Mouse (Mus musculus) heart, adult 9 months (tissue): ENCODE data around the gene Nfe2.

Experiments
- DNase-seq, 2 experiments: peaks; one replicate each; pipeline ENCODE4 v3.0.0; 2022; ENCODE audit warnings: low spot score in 2 of 2

Nfe2 gene

DNA sequence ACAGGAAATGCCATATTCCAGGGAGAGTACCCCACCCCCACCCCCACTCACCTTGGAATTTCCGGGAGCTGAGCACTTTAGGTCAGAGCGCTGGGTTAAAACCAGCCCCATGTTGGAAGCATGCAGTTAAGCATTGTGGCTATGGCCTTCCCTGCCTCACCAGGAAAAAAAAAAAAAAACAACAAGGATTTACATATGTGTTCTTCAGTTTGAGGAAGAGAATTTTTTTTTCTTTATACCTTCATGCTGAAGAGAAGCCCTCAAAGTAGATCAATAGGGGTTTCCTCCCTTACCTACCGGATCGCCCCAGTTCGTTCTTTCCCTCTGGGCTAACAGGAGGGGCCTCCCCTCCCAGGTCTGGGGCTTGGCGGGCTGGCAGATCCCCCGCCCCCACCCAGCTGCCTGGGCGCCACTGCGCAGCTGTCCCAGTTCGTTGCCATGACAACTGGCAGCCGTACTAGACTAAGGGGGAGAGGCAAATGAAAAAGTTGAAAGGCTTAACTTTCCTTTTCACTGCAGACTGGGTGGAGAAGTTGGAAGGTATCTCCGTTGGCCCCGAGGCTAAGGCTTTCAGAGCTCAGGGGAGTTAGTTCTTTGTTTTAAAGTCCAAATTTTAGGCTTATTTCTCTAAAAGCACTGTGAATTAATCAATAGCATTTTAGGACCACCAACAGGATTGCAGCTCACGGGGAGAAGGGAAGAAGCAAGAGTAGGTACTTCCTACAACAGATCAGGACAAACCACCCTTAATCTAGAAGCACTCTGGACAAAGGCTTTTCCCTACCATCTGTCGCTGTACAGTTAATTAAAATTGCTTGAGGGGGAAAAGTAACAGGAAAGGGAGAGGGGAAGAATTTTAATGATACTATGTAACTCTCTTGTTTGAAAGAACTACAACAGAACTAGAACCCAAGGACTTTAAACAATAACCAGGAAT is 43.0 kb downstream of the Nfe2 start:
- DNase-seq = peak; percentile 84 to 86

DNA sequence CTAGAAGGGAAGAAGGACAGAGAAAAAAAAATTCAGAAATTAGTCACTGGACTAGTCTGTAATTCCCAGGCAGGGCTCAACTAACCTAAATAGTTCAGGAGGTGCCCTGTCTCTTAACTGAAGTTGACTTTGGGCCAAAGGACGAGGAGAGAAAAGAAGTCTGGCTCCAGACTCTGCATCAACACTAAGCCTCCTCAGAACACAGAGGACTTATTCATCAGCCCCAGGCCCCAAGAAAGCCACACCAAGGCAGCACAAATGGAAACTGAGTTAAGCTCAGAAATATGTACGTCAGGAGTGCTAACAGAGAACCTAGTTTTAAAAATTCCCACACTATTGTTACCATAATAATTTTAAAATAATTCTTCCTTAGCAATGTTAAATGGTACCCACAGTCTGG is 44.1 kb downstream of the Nfe2 start:
- peak in 1 of 2 experiments; percentile 19 for DNase-seq

DNA sequence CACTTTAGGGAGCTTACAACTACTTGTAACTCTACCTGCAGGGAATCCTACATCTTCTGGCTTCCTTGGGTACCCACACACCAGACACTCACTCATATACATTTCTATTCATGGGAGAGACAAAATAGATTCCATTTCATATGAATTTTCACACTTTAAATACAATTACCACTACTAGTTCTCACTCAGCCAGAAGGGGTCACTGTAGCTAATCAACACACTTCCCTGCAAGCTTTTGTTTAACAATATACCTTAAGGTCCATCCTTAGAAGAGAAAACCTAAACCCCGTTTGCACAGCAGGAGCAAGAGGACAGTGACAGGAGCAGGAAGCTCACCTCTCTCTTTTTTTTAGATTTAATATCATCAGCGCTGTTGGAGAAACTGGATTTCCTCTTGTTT is 53.0 kb downstream of the Nfe2 start:
- DNase-seq = no peak

DNA sequence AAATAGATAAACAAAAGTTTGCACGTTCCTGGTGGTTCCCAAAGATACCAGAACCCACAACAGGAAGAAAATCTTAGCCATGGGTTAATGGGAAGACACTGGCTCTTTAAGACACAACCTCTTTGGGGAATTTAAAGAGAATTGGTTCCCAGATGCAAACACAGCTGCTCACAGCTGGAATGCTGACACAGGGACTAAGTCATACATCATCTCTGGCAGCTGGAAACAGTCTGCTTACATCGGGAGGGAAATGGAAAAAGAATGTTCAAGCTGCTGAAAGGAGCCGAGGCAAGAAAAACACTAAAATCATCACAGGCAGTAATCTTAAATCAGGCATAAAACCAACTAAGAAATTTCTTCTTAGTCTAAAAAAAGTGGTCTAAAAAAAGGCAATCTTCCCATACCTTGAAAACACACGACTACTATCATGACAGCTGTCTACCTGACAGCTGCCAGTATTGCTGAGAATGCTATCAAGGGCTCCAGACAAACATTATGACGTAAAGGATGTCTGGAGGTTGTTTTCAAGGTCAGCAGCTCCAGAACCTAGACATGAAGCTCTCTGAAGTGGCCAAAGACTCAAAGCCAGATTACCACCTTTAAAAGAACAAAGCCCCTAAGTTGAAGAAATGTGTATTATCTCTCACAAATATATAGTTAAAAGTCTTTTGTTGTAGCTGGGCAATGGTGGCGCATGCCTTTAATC is 56.0 kb downstream of the Nfe2 start:
- DNase-seq = peak; percentile 81
